Mouse (Mus musculus) right cerebral cortex, postnatal 36 days (tissue): ENCODE data around the gene Nacc1.
"Not testable (repeated sequence)": the region's sequence is repeated elsewhere in the genome, so short reads cannot be mapped to it uniquely, and the experiment has no call there.

ENCODE experiments used
- DNase-seq, 2 experiments: peaks; one replicate each; pipeline ENCODE4 v3.0.0; 2022; ENCODE audit warnings: low spot score in 2 of 2, mixed read lengths in 1 of 2

Nacc1 gene

GRCm38 (mm10) chr8:84698929-84699401 lies 11.3 kb upstream of the Nacc1 start:
- DNase-seq: no peak

- DNase-seq: no peak
Measured at GRCm38 (mm10) chr8:84698288-84698687, 10.6 kb upstream of the Nacc1 start.

GRCm38 (mm10) chr8:84697166-84698130 lies 9.8 kb upstream of the Nacc1 start:
- no peak for DNase-seq

GRCm38 (mm10) chr8:84695140-84695539 lies 7.5 kb upstream of the Nacc1 start:
- DNase-seq: no peak

- no peak for DNase-seq
Measured at GRCm38 (mm10) chr8:84693332-84693731, 5.7 kb upstream of the Nacc1 start.

- peak; percentile 85 to 91 for DNase-seq
Measured at GRCm38 (mm10) chr8:84689091-84689915, 1.6 kb upstream of the Nacc1 start.

GRCm38 (mm10) chr8:84687003-84687704 lies 508 bp downstream of the Nacc1 start:
- DNase-seq: no peak

GRCm38 (mm10) chr8:84686191-84687002 lies 1.3 kb downstream of the Nacc1 start, which contains the start of gene Trmt1:
Gene Trmt1 (plus strand): TSS chr8:84686307.
- no peak for DNase-seq

GRCm38 (mm10) chr8:84684537-84684936 lies 3.1 kb downstream of the Nacc1 start:
- DNase-seq: no peak

GRCm38 (mm10) chr8:84682257-84682656 lies 5.4 kb downstream of the Nacc1 start:
- no peak for DNase-seq

- no peak for DNase-seq
Measured at GRCm38 (mm10) chr8:84681476-84681875, 6.2 kb downstream of the Nacc1 start.

- no peak for DNase-seq
Measured at GRCm38 (mm10) chr8:84677305-84677704, 10.4 kb downstream of the Nacc1 start.

GRCm38 (mm10) chr8:84670295-84671006 lies 17.2 kb downstream of the Nacc1 start:
- DNase-seq: not testable (repeated sequence)

GRCm38 (mm10) chr8:84668731-84669485 lies 18.8 kb downstream of the Nacc1 start:
- DNase-seq: no peak

GRCm38 (mm10) chr8:84668081-84668480 lies 19.6 kb downstream of the Nacc1 start:
- DNase-seq: no peak

GRCm38 (mm10) chr8:84665385-84665893 lies 22.2 kb downstream of the Nacc1 start:
- no peak for DNase-seq

- peak; percentile 71 to 79 for DNase-seq
Measured at GRCm38 (mm10) chr8:84664566-84665384, 22.9 kb downstream of the Nacc1 start.
